Mouse (Mus musculus) embryonic facial prominence, embryonic 10.5 days (tissue): ENCODE results near the gene Tmem88. TPM values are rescaled to one million over a fixed set of nuclear protein-coding genes. Genes with fewer than 3 reads are reported as not detected.

Experiments used
- polyA plus RNA-seq: library from polyadenylated mRNA; unstranded; fragments of >200 nt; fragmentation: Nextera tagmentation; extraction: Ambion mirVana; gene quantifications from 2 replicates; pipeline ENCODE4 v1.2.1, GENCODE M21; 2016

Gene Tmem88
- polyA plus RNA-seq, 1 experiment from 2014 or later, result 19.8 TPM

Other genes with a start within 250 kb of the Tmem88 start
- gene Alox12b, start 241.2 kb downstream of the Tmem88 start, polyA plus RNA-seq, result 0.27 TPM in 1 of 2 replicates, not detected in the other
- gene Alox8, start 200.4 kb downstream of the Tmem88 start, polyA plus RNA-seq, result 0.09 and 0.13 TPM in 2 replicates
- not detected in 2 replicates for gene Gucy2e, start 161.2 kb downstream of the Tmem88 start, polyA plus RNA-seq
- 34.1 and 37.3 TPM in 2 replicates for gene Cntrob, start 74.5 kb downstream of the Tmem88 start, polyA plus RNA-seq
- gene Trappc1, start 74.3 kb downstream of the Tmem88 start, polyA plus RNA-seq, result 152 and 159 TPM in 2 replicates
- gene Kcnab3, start 72.0 kb downstream of the Tmem88 start, polyA plus RNA-seq, result 0.75 and 1.1 TPM in 2 replicates
- gene Rnf227, start 57.8 kb downstream of the Tmem88 start, polyA plus RNA-seq, result 18.7 and 18.8 TPM in 2 replicates
- gene Chd3, start 28.8 kb downstream of the Tmem88 start, polyA plus RNA-seq, result 46.2 and 55.9 TPM in 2 replicates
- gene Naa38, start 2.7 kb downstream of the Tmem88 start, polyA plus RNA-seq, result 136 and 137 TPM in 2 replicates
- gene Cyb5d1, start 2.6 kb downstream of the Tmem88 start, polyA plus RNA-seq, result 49.3 and 50.2 TPM in 2 replicates
- 39.8 and 39.9 TPM in 2 replicates for gene Kdm6b, start 15.4 kb upstream of the Tmem88 start, polyA plus RNA-seq
- 1.3 and 1.4 TPM in 2 replicates for gene Dnah2, start 150.9 kb upstream of the Tmem88 start, polyA plus RNA-seq
- gene Efnb3, start 162.0 kb upstream of the Tmem88 start, polyA plus RNA-seq, result 29.5 and 29.8 TPM in 2 replicates
- gene Wrap53, start 182.0 kb upstream of the Tmem88 start, polyA plus RNA-seq, result 41.6 and 43.5 TPM in 2 replicates
- gene Trp53, start 182.1 kb upstream of the Tmem88 start, polyA plus RNA-seq, result 219 and 225 TPM in 2 replicates
- 3.2 TPM in 2 replicates for gene Atp1b2, start 207.7 kb upstream of the Tmem88 start, polyA plus RNA-seq
- gene Shbg, start 219.7 kb upstream of the Tmem88 start, polyA plus RNA-seq, result not detected in 2 replicates
- 16.0 TPM in 2 replicates for gene Sat2, start 223.8 kb upstream of the Tmem88 start, polyA plus RNA-seq
- gene Fxr2, start 234.8 kb upstream of the Tmem88 start, polyA plus RNA-seq, result 45.2 and 45.5 TPM in 2 replicates